Mouse (Mus musculus): ENCODE measurements around the gene Olfr1250. TPM values are rescaled to one million over a fixed set of nuclear protein-coding genes. Genes with fewer than 3 reads are reported as not detected.

The Olfr1250 gene
- not detected in 2 replicates for polyA plus RNA-seq (2012; rRNA removed)

GRCm38 (mm10) chr2:89661367-89661766 is at the start of gene Olfr1250:
TSS of gene Olfr1250 (minus strand) at chr2:89661467.

GRCm38 (mm10) chr2:89671836-89672235 is 10.6 kb upstream of the Olfr1250 start, which contains the start of gene Olfr1251:
TSS of gene Olfr1251 (minus strand) at chr2:89671936.

GRCm38 (mm10) chr2:89634883-89635282 is 26.4 kb downstream of the Olfr1250 start, which contains the start of gene Olfr1249:
TSS of gene Olfr1249 (minus strand) at chr2:89634983.

GRCm38 (mm10) chr2:89618145-89618544 is 43.1 kb downstream of the Olfr1250 start, which contains the start of gene Olfr1248:
TSS of gene Olfr1248 (minus strand) at chr2:89618245.

GRCm38 (mm10) chr2:89614030-89614429 is 47.2 kb downstream of the Olfr1250 start, which contains the start of gene Olfr1247:
TSS of gene Olfr1247 (minus strand) at chr2:89614130.

Other genes starting within 250 kb of the Olfr1250 start
- gene Olfr1239, start 241.1 kb downstream of the Olfr1250 start, polyA plus RNA-seq (2012; rRNA removed), result not detected in 2 replicates
- gene Olfr1240, start 218.5 kb downstream of the Olfr1250 start, polyA plus RNA-seq (2012; rRNA removed), result not detected in 2 replicates
- not detected in 2 replicates for gene Olfr1241, start 174.3 kb downstream of the Olfr1250 start, polyA plus RNA-seq (2012; rRNA removed)
- gene Olfr1242, start 163.1 kb downstream of the Olfr1250 start, polyA plus RNA-seq (2012; rRNA removed), result not detected in 2 replicates
- gene Olfr1243, start 130.0 kb downstream of the Olfr1250 start, polyA plus RNA-seq (2012; rRNA removed), result not detected in 2 replicates
- gene Olfr1245, start 83.0 kb downstream of the Olfr1250 start, polyA plus RNA-seq (2012; rRNA removed), result not detected in 2 replicates
- not detected in 2 replicates for gene Olfr1246, start 68.3 kb downstream of the Olfr1250 start, polyA plus RNA-seq (2012; rRNA removed)
- not detected in 2 replicates for gene Olfr1247, start 47.3 kb downstream of the Olfr1250 start, polyA plus RNA-seq (2012; rRNA removed)
- not detected in 2 replicates for gene Olfr1248, start 43.2 kb downstream of the Olfr1250 start, polyA plus RNA-seq (2012; rRNA removed)
- gene Olfr1249, start 26.5 kb downstream of the Olfr1250 start, polyA plus RNA-seq (2012; rRNA removed), result not detected in 2 replicates
- not detected in 2 replicates for gene Olfr1251, start 10.5 kb upstream of the Olfr1250 start, polyA plus RNA-seq (2012; rRNA removed)
- gene Olfr1252, start 63.5 kb upstream of the Olfr1250 start, polyA plus RNA-seq (2012; rRNA removed), result not detected in 2 replicates
- gene Olfr1253, start 95.6 kb upstream of the Olfr1250 start, polyA plus RNA-seq (2012; rRNA removed), result not detected in 2 replicates
- not detected in 2 replicates for gene Olfr1254, start 132.2 kb upstream of the Olfr1250 start, polyA plus RNA-seq (2012; rRNA removed)
- not detected in 2 replicates for gene Olfr1255, start 150.6 kb upstream of the Olfr1250 start, polyA plus RNA-seq (2012; rRNA removed)
- gene Olfr1256, start 180.1 kb upstream of the Olfr1250 start, polyA plus RNA-seq (2012; rRNA removed), result not detected in 2 replicates
- 0.14 TPM in 1 of 2 replicates, not detected in the other for gene Olfr48, start 186.7 kb upstream of the Olfr1250 start, polyA plus RNA-seq (2012; rRNA removed)
- gene Olfr1257, start 217.0 kb upstream of the Olfr1250 start, polyA plus RNA-seq (2012; rRNA removed), result not detected in 2 replicates

All from central nervous system, embryonic 18 days (tissue).